Mouse (Mus musculus) E14TG2a.4 (cell line): ENCODE measurements at regions not wholly inside any gene's neighbourhood (a gene's known extent, or its start where the extent isn't known, plus 50 kb on each side); places are given as distances from the start of the nearest gene placed in this dataset.

Experiments used
- CTCF ChIP-seq: conservative IDR thresholded peaks from 2 replicates; pipeline ENCODE4 v1.5.1; 2014; ENCODE audit warnings: low read length
- NANOG ChIP-seq: IDR thresholded peaks from 2 replicates; pipeline ENCODE4 v1.6.1; 2014; ENCODE audit warnings: borderline replicate concordance, low read length, mixed read lengths
- POU5F1 ChIP-seq: IDR thresholded peaks from 2 replicates; pipeline ENCODE4 v1.6.1; 2014; ENCODE audit warnings: low read length, borderline replicate concordance

- TF ChIP-seq CTCF (no peak), NANOG (no peak), POU5F1 (no peak)
Observed at GRCm38 (mm10) chr3:16929846-16930245, 923.6 kb upstream of the Gm5150 start.
